Mouse (Mus musculus): ENCODE measurements around the gene Tbrg4.

- TF ChIP-seq POLR2A (IDR thresholded peaks at IDR 0.05; ENCODE audit: borderline replicate concordance, extremely low read depth, insufficient read depth, insufficient read length, poor library complexity, severe bottlenecking) (no peak), CTCF (IDR thresholded peaks at IDR 0.05; ENCODE audit: borderline replicate concordance, extremely low read depth, insufficient read depth, insufficient read length) (no peak)
These were observed 24.0 kb downstream of the Tbrg4 start for GRCm38 (mm10) chr11:6601649-6602480.

All from brain, embryonic 14.5 days (tissue).